Mouse (Mus musculus): Measurements from ENCODE around the gene Rad51d.
"Not testable (repeated sequence)": the region's sequence is repeated elsewhere in the genome, so short reads cannot be mapped to it uniquely, and the experiment has no call there.

DNA sequence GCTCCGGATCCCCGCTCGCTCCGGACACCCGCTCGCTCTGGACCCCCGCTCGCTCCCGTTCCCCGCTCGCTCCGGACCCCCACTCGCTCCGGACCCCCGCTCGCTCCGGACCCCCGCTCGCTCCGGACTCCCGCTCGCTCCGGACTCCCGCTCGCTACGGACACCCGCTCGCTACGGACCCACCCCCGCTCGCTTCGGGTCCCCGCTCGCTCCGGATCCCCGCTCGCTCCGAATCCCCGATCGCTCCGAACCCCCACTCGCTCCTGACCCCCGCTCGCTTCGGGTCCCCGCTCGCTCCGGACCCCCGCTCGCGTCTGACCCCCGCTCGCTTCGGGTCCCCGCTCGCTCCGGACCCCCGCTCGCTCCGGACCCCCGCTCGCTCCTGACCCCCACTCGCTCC is 40.7 kb upstream of the Rad51d start:
- TF ChIP-seq CTCF (IDR thresholded peaks at IDR 0.05; ENCODE audit: low read depth, low read length); POLR2A (IDR thresholded peaks at IDR 0.05; ENCODE audit: extremely low read depth, insufficient read depth, low read length): not testable (repeated sequence)

Measured in liver, adult 2 months (tissue).